Mouse (Mus musculus) CH12F3 (cell line): ENCODE data around the gene Tmem151a.

ENCODE experiments used
- in situ Hi-C: fragments of 300-500 bp; cut with MboI; formaldehyde crosslinking; loops from 2 replicates; pipeline ENCODE4 v1.14.3; 2020; ENCODE audit warnings: low sequenced_read_pairs

Gene Tmem151a

GRCm38 (mm10) chr19:5094746-5095417 is 9.6 kb upstream of the Tmem151a start:
- in situ Hi-C loops, result no loop called here

GRCm38 (mm10) chr19:5094243-5094632 is 8.9 kb upstream of the Tmem151a start:
- in situ Hi-C loops, result no loop called here

GRCm38 (mm10) chr19:5093481-5094242 is 8.3 kb upstream of the Tmem151a start:
- in situ Hi-C loops, result no loop called here

DNA sequence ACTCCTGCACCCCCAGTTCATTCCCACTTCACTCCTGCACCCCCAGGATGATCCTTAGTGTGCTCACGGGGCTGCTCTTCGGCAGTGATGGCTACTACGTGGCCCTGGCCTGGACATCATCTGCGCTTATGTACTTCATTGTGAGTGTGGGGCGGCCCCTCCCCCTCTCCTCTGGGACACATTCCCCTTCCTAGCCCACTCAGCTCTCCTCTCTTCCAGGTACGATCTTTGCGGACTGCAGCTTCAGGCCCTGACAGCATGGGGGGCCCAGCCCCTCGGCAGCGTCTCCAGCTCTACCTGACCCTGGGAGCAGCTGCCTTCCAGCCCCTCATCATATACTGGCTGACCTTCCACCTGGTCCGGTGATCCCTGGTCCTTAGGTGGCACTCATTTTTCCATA is 6.8 kb upstream of the Tmem151a start:
- in situ Hi-C loops, result no loop called here

- in situ Hi-C loops, result loop anchor here (5.0 kb wide), 1 partner anchor 53 kb away; no protein-coding TSS in a partner anchor
These were observed 4.0 kb upstream of the Tmem151a start for GRCm38 (mm10) chr19:5089324-5089723.

DNA sequence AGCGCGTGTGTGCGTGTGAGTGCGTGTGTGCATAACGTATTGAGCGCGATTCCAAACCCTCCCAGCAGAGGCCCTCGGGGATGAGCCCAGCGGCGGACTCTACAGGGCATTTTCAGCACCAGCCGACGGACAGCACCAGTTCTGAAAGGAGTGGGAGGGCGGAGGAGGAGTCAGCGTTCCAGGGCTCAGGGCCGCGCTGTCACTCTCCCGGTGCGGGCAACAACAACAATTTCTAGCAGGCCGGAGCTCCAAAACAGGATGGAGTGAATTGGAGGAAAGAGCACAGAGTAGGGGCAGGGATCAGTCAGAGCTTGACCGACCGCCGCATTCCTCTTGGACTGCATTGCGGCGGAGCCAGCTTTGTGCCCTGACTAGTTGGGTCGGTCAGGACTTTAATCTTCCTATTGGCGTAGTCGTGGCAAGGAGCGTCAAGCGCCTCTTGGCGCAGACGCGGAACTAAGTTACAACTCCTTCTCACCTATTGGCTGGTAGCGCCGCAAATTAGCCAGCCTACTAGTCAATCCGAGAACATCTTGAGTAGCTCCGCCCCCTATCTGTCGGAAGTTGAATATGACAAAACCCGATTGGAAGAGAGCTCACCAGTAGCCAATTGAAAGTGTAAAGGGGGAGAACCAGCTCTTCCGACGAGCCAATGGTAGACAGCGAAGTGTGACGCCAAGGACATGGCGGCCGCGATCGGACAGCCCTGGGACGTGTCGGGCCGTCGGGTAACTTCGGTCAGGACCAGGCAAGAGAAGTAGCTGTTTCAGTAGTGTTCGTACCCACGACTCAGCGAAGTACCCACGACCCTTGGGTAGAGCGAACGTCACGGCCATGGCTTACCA is 2.8 kb upstream of the Tmem151a start, which contains the start of gene Yif1a:
Gene Yif1a (plus strand): TSS at position 655 of the 845 bp plus-strand sequence.
- in situ Hi-C loops, result loop anchor here (5.0 kb wide), 1 partner anchor 54 kb away; no protein-coding TSS in a partner anchor

GRCm38 (mm10) chr19:5086533-5086932 is 1.2 kb upstream of the Tmem151a start:
- in situ Hi-C loops, result loop anchor here (5.0 kb wide), 1 partner anchor 56 kb away; no protein-coding TSS in a partner anchor

DNA sequence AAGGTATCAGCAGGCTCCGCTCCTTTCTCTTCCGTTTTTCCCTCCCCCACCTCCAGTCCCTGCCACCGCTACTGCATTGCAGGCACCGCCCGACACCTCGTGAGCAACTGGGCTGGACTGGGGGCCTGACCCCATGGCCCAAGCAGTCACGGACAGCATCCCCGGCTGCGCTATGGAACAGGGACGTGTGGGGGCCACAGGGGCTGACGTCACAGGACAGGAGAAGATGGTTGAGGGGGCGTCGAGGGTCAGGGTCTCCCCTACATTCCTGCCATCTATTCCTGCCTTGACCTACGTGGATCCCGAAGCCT is 542 bp downstream of the Tmem151a start:
- in situ Hi-C loops, result loop anchor here (5.0 kb wide), 1 partner anchor 58 kb away; no protein-coding TSS in a partner anchor

DNA sequence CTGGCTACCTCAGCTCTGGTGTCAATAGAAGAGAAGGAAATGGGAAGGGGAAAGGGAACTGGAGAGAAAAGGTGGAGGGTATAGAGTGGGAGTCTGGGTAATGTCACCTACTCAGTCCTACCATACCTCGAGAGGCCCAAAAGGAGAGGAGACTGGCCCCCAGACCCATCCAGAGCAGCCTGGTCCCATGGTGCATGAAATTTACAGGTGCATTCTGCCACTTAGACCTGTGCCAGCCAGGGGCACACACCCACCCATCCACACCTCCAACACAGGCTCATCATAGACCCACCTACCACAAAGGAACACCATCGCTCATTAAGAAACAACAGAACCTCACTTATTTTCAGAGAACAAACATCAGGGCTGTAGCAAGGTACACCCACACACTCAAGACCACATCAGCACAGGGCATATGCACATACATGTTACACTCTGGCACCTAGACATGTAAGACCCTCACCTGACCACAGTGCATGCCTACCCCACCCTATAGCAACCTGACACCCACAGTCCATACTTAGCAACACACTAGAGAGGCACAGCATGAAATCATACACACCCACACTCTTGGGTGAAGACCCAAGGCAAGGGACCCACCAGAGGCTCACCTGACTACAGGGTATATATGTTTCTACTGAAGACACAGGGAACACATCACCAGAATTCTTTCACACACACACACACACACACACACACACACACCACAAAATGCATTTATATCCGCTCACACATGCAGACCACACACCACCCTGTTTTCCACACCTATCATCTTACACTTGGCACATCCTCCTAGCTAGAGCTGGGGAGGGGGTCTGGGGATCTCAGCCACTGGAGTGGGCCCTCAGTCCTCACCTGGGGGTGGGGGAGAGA is 1.1 kb downstream of the Tmem151a start:
- in situ Hi-C loops, result no loop called here

- in situ Hi-C loops, result no loop called here
These were observed 2.7 kb downstream of the Tmem151a start for GRCm38 (mm10) chr19:5082596-5082995.

DNA sequence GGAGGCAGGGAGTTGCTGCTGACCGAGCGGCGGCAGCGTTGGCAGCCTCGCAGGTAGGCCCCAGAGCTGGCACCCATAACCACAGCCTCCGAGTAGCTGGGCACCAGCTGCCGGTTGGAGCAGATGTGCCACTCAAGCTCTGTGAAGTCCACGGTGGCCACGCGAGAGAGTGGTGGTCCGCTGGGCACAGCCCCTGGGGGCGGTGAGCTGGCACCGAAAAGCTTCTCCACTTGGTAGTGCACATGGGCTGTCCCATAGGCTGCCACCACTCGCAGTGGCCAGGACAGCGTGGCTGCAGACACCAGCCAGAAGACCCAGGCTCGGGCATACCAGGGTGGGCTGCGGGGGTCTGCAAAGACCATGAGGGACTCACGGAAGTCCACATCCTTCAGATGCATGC is 3.3 kb downstream of the Tmem151a start:
- in situ Hi-C loops, result no loop called here

GRCm38 (mm10) chr19:5079279-5079678 is 6.1 kb downstream of the Tmem151a start:
- in situ Hi-C loops, result no loop called here

- in situ Hi-C loops, result no loop called here
These were observed 11.8 kb downstream of the Tmem151a start for GRCm38 (mm10) chr19:5073518-5073917.

DNA sequence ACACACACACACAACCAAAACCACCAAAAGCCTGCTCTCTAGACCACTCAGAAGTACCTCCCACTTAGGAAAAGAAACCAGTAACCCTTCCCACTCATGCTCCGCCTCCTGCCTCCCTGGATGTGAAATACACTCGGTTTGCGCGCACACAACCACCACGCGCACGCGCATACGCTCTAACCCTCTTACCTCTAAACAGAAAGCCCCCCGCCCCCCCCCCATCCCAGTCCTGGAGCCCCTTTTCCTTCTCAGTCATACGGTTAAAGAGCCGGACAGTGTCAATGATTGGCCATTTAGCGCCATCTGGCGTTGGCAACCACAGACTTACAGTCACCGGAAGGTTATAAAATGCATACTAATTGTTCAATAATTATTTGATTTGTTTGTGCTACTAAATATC is 12.3 kb downstream of the Tmem151a start:
- in situ Hi-C loops, result no loop called here

DNA sequence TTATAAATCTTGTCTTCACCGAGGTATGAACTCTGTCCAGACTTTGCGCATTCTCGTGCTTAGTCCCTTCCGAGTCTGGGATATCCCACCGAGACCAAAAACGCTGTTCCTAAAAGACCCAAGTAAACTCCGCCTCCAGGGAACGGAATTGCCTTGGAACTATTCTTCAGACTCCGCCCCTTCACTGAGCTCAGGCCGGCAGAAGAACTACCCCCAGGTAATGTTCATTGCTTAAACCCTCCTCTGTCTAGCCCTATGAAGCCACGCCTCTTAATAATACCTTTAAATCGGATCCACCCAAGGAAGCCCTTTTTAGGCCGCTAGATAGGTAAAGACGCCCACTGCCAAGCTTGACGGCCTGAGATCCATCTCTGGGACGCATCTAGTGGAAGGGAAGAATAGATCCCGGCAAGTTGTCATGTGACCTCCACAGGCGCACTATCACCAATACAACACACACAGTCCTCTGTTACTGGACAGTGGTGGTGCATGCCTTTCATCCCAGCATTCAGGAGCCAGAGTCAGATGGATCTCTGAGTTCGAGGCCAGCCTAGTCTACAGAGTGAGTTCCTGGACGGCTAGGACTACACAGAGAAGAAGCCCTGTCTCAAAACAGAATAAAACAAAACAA is 12.8 kb downstream of the Tmem151a start:
- in situ Hi-C loops, result no loop called here

GRCm38 (mm10) chr19:5071545-5072369 is 13.6 kb downstream of the Tmem151a start:
- in situ Hi-C loops, result no loop called here

DNA sequence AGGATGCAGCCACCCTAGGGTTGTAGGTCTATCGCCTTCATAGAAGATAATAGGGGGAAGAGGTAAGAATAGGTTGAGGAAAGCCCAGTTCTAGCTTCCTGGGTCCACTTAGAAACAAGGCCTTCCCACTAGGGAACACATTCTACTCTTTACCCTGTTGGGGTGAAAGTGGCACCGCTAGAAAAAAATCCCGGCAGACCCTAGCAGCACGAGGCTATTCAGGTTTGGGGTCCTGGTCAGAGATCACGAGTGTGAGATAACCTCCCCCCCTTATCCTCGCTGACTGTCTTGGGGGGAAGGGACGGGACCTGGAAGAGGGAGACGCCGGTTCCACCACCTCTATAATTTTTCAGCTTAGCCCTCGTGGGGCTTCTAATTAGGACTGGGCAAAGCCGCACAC is 14.3 kb downstream of the Tmem151a start:
- in situ Hi-C loops, result no loop called here

DNA sequence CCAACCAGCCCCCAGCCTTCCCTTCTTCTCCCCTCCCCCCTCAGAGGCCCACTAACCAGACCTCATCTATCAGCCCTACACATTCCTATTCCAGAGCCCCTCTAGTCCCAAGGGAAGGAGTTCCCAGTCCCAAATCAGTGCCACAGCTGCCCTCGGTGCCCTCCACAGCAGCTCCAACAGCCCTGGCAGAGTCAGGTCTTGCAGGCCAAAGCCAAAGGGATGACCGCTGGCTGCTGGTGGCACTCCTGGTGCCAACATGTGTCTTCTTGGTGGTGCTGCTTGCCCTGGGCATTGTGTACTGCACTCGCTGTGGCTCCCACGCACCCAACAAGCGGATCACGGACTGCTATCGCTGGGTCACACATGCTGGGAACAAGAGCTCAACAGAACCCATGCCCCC is 15.4 kb downstream of the Tmem151a start:
- in situ Hi-C loops, result no loop called here

- in situ Hi-C loops, result no loop called here
These were observed 15.8 kb downstream of the Tmem151a start for GRCm38 (mm10) chr19:5069486-5069885.
